Mouse (Mus musculus) urinary bladder, postnatal 0 days (tissue): ENCODE measurements around the gene E130311K13Rik. TPM values are rescaled to one million over a fixed set of nuclear protein-coding genes. Genes with fewer than 3 reads are reported as not detected.

Source experiments
- polyA plus RNA-seq: library from polyadenylated mRNA; unstranded; fragments of >200 nt; fragmentation: Nextera tagmentation; extraction: Ambion mirVana; gene quantifications from 2 replicates; pipeline ENCODE4 v1.2.1, GENCODE M21; 2015

The E130311K13Rik gene
- 5.5 and 6.7 TPM in 2 replicates for polyA plus RNA-seq

GRCm38 (mm10) chr3:63928878-63929859 is at the start of gene E130311K13Rik:
E130311K13Rik (minus strand) TSS chr3:63929472.

GRCm38 (mm10) chr3:63975955-63976908 is 47.0 kb upstream of the E130311K13Rik start, which contains the start of gene Gmps:
Gmps (plus strand) TSS chr3:63976106.

GRCm38 (mm10) chr3:63964100-63964921 is 35.0 kb upstream of the E130311K13Rik start, which contains the start of gene Slc33a1:
Slc33a1 (minus strand) TSS chr3:63964768.

GRCm38 (mm10) chr3:63899309-63899695 is 30.0 kb downstream of the E130311K13Rik start, which contains the start of gene Plch1:
Plch1 (minus strand) TSS chr3:63899472.

Other genes with a start within 250 kb of the E130311K13Rik start
- 0.13 and 0.36 TPM in 2 replicates for gene Plch1, start 30.0 kb downstream of the E130311K13Rik start, polyA plus RNA-seq
- gene Slc33a1, start 35.3 kb upstream of the E130311K13Rik start, polyA plus RNA-seq: 15.7 and 16.6 TPM in 2 replicates
- gene Gmps, start 46.6 kb upstream of the E130311K13Rik start, polyA plus RNA-seq: 15.2 and 17.1 TPM in 2 replicates
- not detected in 2 replicates for gene Vmn2r1, start 152.1 kb upstream of the E130311K13Rik start, polyA plus RNA-seq
- gene Vmn2r2, start 212.5 kb upstream of the E130311K13Rik start, polyA plus RNA-seq: not detected in 2 replicates